Mouse (Mus musculus) liver, adult 2 months (tissue): ENCODE results near the gene Nufip2.

Experiments used
- CTCF ChIP-seq: fragments of 200-500 bp; IDR thresholded peaks from 2 replicates; pipeline ENCODE4 v1.5.1; 2011; ENCODE audit warnings: low read depth, low read length, control low read depth
- POLR2A ChIP-seq: fragments of 200-500 bp; IDR thresholded peaks from 2 replicates; pipeline ENCODE4 v1.6.1; 2011; ENCODE audit warnings: low read length, control low read depth; ENCODE audit not compliant: insufficient read depth; ENCODE audit errors: extremely low read depth

GRCm38 (mm10) chr11:77659986-77660385 is 26.0 kb upstream of the Nufip2 start:
- TF ChIP-seq POLR2A (no peak), CTCF (no peak)
